Mouse (Mus musculus) frontal cortex, adult (tissue): ENCODE results near the gene Dusp16.
A peak's percentile ranks its signal among the peaks of the same experiment; 100 is the strongest.

Experiments
- ATAC-seq: cut with Nextera tagmentation; 2 replicates; pipeline ENCODE4 v1.9.2; 2017; ENCODE audit warnings: mild to moderate bottlenecking, moderate library complexity, mixed read lengths; ENCODE audit not compliant: low TSS enrichment

Gene Dusp16

DNA sequence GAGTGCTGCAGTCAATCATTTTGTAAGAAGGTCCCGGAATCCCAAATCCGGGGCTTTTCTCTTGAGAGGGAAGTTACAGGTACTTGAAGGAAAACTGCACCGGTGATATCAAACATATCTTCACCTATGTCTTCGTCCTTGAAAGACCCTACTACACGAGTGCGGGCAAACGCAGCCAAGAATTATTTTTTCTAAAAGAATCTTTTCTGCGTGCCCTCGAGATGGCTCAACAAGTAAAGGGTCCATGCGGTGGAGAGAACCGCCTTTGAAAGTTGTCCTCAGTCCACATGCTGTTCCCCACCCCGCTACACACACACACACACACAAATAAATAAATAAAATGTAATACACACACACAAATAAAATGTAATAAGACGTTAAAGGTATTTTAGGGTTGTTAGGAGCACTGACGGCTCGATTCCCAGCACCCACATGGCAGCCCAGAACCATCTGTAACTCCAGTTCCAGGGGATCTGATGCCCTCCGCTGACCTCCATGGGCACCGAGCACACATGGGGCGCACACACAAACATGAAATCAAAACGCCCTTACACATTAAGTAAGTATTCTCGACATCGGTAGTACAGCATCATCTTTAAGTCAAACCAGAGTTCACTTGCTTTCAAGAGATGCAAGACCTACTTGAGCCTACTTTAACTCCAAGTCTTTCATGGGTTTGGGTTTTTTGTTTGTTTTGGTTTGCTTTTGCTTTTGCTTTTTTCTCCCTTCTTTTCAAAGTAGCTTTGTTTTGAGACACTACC is 801 bp upstream of the Dusp16 start:
- ATAC-seq: no peak

GRCm38 (mm10) chr6:134791251-134792118 is 940 bp downstream of the Dusp16 start:
- peak; percentile 55 for ATAC-seq

- no peak for ATAC-seq
Measured at GRCm38 (mm10) chr6:134789100-134789499, 3.3 kb downstream of the Dusp16 start.

DNA sequence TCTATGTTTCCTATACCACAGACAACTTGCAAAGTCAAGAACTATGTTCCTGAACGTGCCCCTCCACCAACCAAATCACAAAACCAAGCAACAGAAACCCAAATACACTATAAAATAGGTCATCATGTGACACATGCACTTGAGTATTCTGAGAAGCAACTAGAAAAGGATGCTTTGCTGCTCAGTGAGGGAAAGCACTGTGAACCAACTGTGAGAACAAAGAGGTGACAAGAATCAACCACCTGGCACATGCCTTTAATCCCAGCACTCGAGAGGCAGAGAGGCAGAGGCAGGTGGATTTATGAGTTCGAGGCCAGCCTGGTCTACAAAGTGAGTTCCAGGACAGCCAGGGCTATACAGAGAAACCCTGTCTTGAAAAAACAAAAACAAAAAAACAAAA is 6.0 kb downstream of the Dusp16 start:
- no peak for ATAC-seq

GRCm38 (mm10) chr6:134782900-134783299 is 9.5 kb downstream of the Dusp16 start:
- ATAC-seq: no peak

DNA sequence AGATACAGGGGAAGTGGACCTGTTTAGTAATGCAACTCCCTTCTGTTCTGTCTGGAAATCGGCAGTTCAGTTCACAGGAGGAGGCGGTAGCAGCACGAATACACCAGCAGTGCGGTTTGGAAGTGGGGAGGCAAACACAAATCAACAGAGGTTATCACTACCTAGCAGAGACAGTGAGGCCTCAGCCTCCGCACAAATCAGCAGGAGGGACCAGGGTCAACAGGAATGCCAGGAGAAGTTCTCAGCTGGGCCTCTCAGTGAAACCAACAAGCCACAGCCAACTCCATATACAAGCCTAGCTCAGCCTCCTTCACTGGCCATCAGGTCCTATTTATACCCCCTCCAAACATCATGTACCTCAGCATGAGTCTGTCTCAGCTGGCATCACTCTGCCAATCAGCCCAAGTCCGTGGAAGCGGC is 10.9 kb downstream of the Dusp16 start:
- no peak for ATAC-seq

DNA sequence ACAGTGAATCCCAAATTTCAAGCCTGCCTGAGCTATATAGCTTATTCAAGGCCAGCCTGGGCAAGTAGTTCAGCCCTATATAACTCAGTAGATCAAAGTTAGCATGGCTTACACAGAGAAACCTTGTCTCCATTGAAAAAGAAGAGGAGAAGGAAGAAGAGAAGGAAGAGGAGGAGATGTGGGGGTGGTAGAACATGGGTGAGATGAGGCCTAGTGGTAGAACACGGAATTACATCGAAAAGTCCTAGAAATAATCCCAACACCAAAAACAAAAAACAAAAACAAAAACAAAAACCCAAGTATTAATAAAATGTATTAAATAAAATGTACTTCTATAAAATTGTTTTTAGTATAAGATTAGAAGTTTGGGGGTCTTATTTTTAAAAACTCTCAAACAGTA is 12.4 kb downstream of the Dusp16 start:
- ATAC-seq: no peak

GRCm38 (mm10) chr6:134773961-134774360 is 18.5 kb downstream of the Dusp16 start:
- no peak for ATAC-seq

- ATAC-seq: no peak
Measured at GRCm38 (mm10) chr6:134773292-134773893, 19.0 kb downstream of the Dusp16 start.

GRCm38 (mm10) chr6:134770339-134770738 is 22.1 kb downstream of the Dusp16 start:
- ATAC-seq: no peak

- ATAC-seq: no peak
Measured at GRCm38 (mm10) chr6:134764441-134765061, 27.9 kb downstream of the Dusp16 start.

- no peak for ATAC-seq
Measured at GRCm38 (mm10) chr6:134763436-134763835, 29.0 kb downstream of the Dusp16 start.

GRCm38 (mm10) chr6:134761808-134762207 is 30.6 kb downstream of the Dusp16 start:
- no peak for ATAC-seq

DNA sequence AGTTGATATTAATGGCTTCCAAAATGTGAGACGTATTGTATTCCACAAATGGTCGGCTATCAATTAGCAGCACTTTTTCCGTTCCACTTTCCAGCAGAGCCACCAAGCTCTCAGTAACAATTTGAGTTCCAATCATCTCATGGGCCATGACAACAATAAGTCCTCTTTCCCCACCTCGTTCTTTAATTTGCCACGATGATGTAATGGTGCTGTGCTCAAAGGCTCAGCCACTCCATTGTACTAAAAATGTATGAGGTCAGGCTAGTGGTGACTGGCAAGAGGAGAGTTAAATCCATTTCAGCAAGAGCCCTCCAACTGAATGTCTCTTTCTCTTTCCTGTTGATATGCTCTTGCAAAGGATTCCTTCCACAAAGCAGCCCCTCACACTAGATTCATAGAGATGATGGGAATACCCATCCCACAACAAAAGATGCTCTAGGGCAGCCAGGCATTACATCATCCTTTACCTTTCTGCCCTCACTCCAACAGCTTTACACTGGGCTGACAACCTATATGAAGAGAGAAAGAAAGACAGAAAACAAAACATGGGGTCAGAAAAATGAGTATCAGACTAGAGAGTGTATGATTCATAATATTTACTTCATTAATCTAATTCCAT is 31.4 kb downstream of the Dusp16 start:
- peak; percentile 44; the same call in 1 of the 2 replicates for ATAC-seq

DNA sequence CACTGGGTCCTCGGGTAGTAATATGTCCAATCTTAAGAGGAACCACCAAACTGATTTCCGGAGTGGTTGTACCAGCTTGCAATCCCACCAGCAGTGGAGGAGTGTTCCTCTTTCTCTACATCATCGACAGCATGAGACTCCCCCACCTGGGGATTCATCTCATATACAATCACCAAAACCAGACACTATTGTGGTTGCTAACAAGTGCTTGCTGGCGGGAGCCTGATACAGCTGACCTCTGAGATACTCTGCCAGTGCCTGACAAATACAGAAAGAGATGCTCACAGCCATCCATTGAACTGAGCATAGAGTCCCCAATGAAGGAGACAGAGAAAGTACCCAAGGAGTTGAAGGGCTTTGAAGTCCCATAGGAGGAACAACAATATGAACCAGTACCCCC is 36.4 kb downstream of the Dusp16 start:
- no peak for ATAC-seq

DNA sequence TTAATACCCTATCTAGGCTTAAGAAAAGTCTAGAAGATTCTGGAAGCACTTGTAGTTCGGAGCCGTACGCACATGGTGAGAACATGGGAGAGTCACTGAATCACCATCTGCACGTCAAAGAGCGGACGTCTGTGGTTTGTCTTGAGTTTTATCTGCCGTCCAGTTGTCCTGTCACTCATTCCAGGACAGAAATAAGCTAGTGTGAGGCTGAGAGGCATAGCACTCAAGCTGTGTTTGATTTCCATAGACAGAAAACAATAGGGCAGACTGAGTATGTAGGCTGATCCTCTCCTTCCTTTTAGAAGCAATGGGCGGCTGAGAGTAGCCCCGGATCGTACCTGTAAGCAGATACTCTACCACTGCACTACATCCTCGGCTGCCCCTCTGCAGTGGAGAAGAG is 38.6 kb downstream of the Dusp16 start:
- ATAC-seq: no peak

DNA sequence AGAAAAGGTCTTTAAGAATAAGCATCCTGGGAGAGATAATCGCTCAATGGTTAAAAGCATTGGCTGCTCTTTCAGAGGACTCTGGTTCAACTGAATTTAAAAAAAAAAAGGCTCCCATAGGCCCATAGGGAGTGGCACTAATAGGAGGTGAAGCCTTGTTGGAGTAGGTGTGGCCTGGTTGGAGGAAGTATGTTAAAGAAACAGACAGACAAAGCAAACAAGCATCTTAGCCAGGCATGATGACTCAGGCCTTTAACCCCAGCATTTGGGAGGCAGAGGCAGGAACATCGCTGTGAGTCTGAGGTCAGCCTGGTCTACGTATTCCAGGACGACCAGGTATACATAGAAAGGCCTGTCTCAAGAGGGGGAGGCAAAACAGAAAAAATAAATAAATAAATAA is 39.0 kb downstream of the Dusp16 start:
- no peak for ATAC-seq

DNA sequence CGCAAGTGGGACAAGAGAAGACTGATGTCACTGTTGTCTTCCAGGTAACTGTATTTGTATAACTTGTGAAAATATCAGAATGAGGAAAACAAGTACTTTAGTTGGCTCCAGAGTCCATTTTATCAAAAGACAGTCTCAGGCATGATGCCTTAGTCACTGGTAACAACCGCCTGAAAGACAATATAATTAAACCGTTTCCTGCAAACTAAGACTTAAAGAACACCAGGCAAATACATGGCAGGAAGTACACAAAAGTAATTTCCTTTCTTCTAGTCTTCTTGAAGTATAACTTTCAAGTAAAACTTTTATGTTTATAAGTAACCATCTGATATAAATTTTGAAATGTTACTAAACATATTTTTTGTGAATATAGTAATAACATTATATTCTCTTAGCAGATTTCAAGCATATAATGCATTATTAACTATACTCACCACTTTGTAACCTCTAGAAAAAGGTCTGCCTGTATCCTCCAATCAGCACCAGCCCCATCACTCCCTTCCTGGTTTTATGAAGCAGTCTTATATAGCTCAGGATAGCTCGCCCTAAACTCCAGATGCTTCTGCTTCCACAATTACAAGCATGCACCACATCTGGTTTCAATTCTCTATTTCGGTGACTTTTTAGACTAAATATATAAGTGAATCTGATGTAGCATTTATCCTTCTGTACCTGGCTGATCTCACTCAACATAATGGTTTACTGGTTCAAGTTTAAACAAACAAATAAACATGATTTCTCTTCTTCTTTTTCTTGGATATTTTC is 40.4 kb downstream of the Dusp16 start:
- ATAC-seq: no peak

DNA sequence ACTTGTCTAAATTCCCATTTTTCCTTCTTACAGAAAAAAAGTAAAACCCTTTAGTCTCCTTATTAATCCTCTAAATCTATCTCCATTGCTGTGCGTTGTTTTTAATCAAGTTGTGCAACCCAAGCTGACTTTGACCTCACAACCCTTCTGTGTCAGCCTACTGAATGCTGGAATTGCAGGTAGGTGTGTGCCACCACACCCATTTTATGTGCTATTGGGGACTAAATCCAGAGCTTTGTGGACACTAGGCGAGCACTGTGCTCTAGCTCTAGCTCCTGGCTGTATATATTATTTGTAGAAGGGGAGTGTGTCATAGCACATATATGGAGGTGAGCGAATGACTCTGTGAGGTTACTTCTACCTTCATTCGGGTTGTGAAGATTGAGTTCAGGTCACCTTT is 41.3 kb downstream of the Dusp16 start:
- ATAC-seq: no peak

DNA sequence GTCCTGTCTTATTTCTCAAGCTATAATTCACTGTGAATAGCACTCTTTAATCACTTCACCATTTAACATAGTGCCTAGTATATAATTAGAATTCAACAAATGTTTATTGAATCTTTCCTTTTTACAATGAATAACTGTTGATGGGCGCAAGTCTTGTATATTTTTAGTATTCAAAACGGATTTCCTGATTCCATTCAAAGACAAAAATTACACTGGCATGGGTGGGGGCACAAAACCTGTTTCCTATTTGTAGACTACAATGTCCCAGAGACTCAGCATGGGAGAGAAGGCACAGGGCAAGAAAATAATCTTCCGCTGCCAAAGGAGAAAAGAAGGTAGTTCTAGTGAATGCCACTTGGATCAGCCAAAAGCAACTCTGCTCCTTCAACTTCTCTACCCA is 44.3 kb downstream of the Dusp16 start:
- ATAC-seq: no peak

GRCm38 (mm10) chr6:134745876-134746275 is 46.5 kb downstream of the Dusp16 start:
- ATAC-seq: no peak
